ENCODE assay signal across 8 mouse cellular contexts in genomic region chr15:77364026-77364425, GRCm38 (mm10). TPM values are rescaled to one million over a fixed set of nuclear protein-coding genes. Genes with fewer than 3 reads are reported as not detected.
DNase-seq lines count a peak whose midpoint lies in the region; ATAC-seq and TF ChIP-seq lines count a peak whose summit lies in the region.

No protein-coding gene starts in this region.

- H3K27me3 ChIP-seq in hindbrain, embryonic 11.5 days (ENCODE audit: control insufficient read depth, insufficient read depth, low read length) = no peaks in the 10 kb centered on the region
- no peaks in the 10 kb centered on the region for H3K27me3 ChIP-seq in hindbrain, embryonic 16.5 days (replicated peaks; ENCODE audit: control insufficient read depth, insufficient read depth, low read length)
- no peaks in the 10 kb centered on the region for H3K27me3 ChIP-seq in forebrain, embryonic 12.5 days
- H3K27me3 ChIP-seq in limb, embryonic 13.5 days = no peaks in the 10 kb centered on the region

- no peaks in the 10 kb centered on the region for H3K9me3 ChIP-seq in hindbrain, embryonic 11.5 days (ENCODE audit: control insufficient read depth, low read length)
- H3K9me3 ChIP-seq in hindbrain, embryonic 16.5 days (ENCODE audit: control insufficient read depth, low read length) = no peaks in the 10 kb centered on the region
- no peaks in the 10 kb centered on the region for H3K9me3 ChIP-seq in ES-E14 (ENCODE audit: control insufficient read depth, insufficient read depth, low read depth, low read length)
- no peaks in the 10 kb centered on the region for H3K9me3 ChIP-seq in forebrain, embryonic 12.5 days
- no peaks in the 10 kb centered on the region for H3K9me3 ChIP-seq in limb, embryonic 13.5 days

- ATAC-seq in hindbrain, embryonic 11.5 days (ENCODE audit: low FRiP score) = no peak
- ATAC-seq in hindbrain, embryonic 16.5 days = no peak
- ATAC-seq in forebrain, embryonic 12.5 days (ENCODE audit: low FRiP score) = no peak
- ATAC-seq in limb, embryonic 13.5 days (ENCODE audit: low FRiP score, low read depth) = no peak

- DNase-seq in hindbrain, embryonic 11.5 days (ENCODE audit: low spot score) = no peak
- DNase-seq in ES-E14 (ENCODE audit: low read depth, low spot score) = no peak
- no peak for DNase-seq in thymus, postnatal 25 days
- no peak for DNase-seq in liver
- no peak for DNase-seq in retina, embryonic 14.5 days (ENCODE audit: low spot score)

- no peak overlapping the region for H3K4me3 ChIP-seq in hindbrain, embryonic 11.5 days (ENCODE audit: low read depth, low read length)
- H3K4me3 ChIP-seq in hindbrain, embryonic 16.5 days (ENCODE audit: low read length) = no peak overlapping the region
- H3K4me3 ChIP-seq in ES-E14 (ENCODE audit: insufficient read depth in 1 of 2, low read depth in 1 of 2, low read length in 2 of 2, poor library complexity in 1 of 2, severe bottlenecking in 1 of 2) = no peak overlapping the region
- H3K4me3 ChIP-seq in forebrain, embryonic 12.5 days (replicated peaks) = no peak overlapping the region
- H3K4me3 ChIP-seq in limb, embryonic 13.5 days = no peak overlapping the region

- peaks cover 12% of the 10 kb centered on the region for H3K4me1 ChIP-seq in hindbrain, embryonic 11.5 days (replicated peaks; ENCODE audit: control insufficient read depth, insufficient read depth, low read length)
- peaks cover 36% of the 10 kb centered on the region for H3K4me1 ChIP-seq in hindbrain, embryonic 16.5 days (ENCODE audit: control insufficient read depth, insufficient read depth, low read depth, low read length)
- peaks cover 19 to 31% of the 10 kb centered on the region in 2 experiments for H3K4me1 ChIP-seq in ES-E14 (ENCODE audit: control insufficient read depth in 2 of 2, insufficient read depth in 2 of 2, low read length in 2 of 2, poor library complexity in 1 of 2)
- peaks cover 60% of the 10 kb centered on the region for H3K4me1 ChIP-seq in forebrain, embryonic 12.5 days
- H3K4me1 ChIP-seq in limb, embryonic 13.5 days = peaks cover 57% of the 10 kb centered on the region

- H3K9ac ChIP-seq in hindbrain, embryonic 11.5 days (ENCODE audit: low read depth, low read length) = no peak overlapping the region
- no peak overlapping the region for H3K9ac ChIP-seq in hindbrain, embryonic 16.5 days (ENCODE audit: low read depth, low read length)
- H3K9ac ChIP-seq in ES-E14 (ENCODE audit: insufficient read depth, low read depth, low read length, poor library complexity, severe bottlenecking) = peak overlapping the region; percentile 28; the same call in 1 of the 2 replicates
- no peak overlapping the region for H3K9ac ChIP-seq in forebrain, embryonic 12.5 days
- H3K9ac ChIP-seq in limb, embryonic 13.5 days = no peak overlapping the region

- no peaks in the 10 kb centered on the region for H3K36me3 ChIP-seq in hindbrain, embryonic 11.5 days (ENCODE audit: control insufficient read depth, insufficient read depth, low read length)
- H3K36me3 ChIP-seq in hindbrain, embryonic 16.5 days (ENCODE audit: control insufficient read depth, insufficient read depth, low read length) = no peaks in the 10 kb centered on the region
- no peaks in the 10 kb centered on the region for H3K36me3 ChIP-seq in ES-E14 (ENCODE audit: control insufficient read depth, insufficient read depth, low read length, poor library complexity, severe bottlenecking)
- H3K36me3 ChIP-seq in forebrain, embryonic 12.5 days (replicated peaks) = no peaks in the 10 kb centered on the region
- H3K36me3 ChIP-seq in limb, embryonic 13.5 days = no peaks in the 10 kb centered on the region

- WGBS in hindbrain, embryonic 11.5 days = 66% methylated on average over 3 of the region's 3 CpGs
- WGBS in hindbrain, embryonic 16.5 days = 58% methylated on average over 3 of the region's 3 CpGs
- 76% methylated on average over 3 of the region's 3 CpGs for WGBS in forebrain, embryonic 12.5 days
- 72% methylated on average over 3 of the region's 3 CpGs for WGBS in limb, embryonic 13.5 days

- no peak overlapping the region for H3K4me2 ChIP-seq in hindbrain, embryonic 11.5 days (replicated peaks; ENCODE audit: low read depth, low read length)
- no peak overlapping the region for H3K4me2 ChIP-seq in hindbrain, embryonic 16.5 days (ENCODE audit: low read length)
- H3K4me2 ChIP-seq in forebrain, embryonic 12.5 days = no peak overlapping the region
- H3K4me2 ChIP-seq in limb, embryonic 13.5 days (replicated peaks) = no peak overlapping the region

- in situ Hi-C loops in ES-E14 (cut with MboI; ENCODE audit: low sequenced_read_pairs in 2 of 2, unreplicated experiment in 2 of 2) = loop anchor here in 1 of 2 experiments (25.0 kb wide), 1 partner anchor 402 kb away; no protein-coding TSS in a partner anchor

- H3K27ac ChIP-seq in hindbrain, embryonic 11.5 days (ENCODE audit: low read depth, low read length) = peak overlapping the region; percentile 82
- no peak overlapping the region for H3K27ac ChIP-seq in hindbrain, embryonic 16.5 days (ENCODE audit: low read depth, low read length)
- H3K27ac ChIP-seq in ES-E14 (ENCODE audit: insufficient read depth, low read depth, low read length, poor library complexity, severe bottlenecking) = 0 out of 2 replicates have a peak overlapping the region, but pooled peaks have one; percentile 15
- H3K27ac ChIP-seq in forebrain, embryonic 12.5 days = peak overlapping the region; percentile 74
- H3K27ac ChIP-seq in limb, embryonic 13.5 days = peak overlapping the region; percentile 34; the same call in 1 of the 2 replicates

TF ChIP-seq in ES-E14, 5 proteins besides CTCF, POLR2A, EP300 and RAD21:
- TF ChIP-seq ZC3H11A (IDR thresholded peaks at IDR 0.05; ENCODE audit: borderline replicate concordance, low read depth, low read length) (no peak), HCFC1 (IDR thresholded peaks at IDR 0.05; ENCODE audit: borderline replicate concordance, insufficient read depth, low read length) (no peak), MAFK (IDR thresholded peaks at IDR 0.05; ENCODE audit: insufficient read depth, low read depth, low read length) (no peak), CHD2 (IDR thresholded peaks at IDR 0.05; ENCODE audit: low read depth, low read length) (no peak)
TF ChIP-seq in ES-E14: peak in this region for 0.

RNA-seq across cellular contexts. Expression of gene Apol7a, which starts 34.9 kb away (rescaled TPM):
- polyA plus RNA-seq in hindbrain, embryonic 11.5 days (2014; fragmentation: Nextera tagmentation; extraction: Ambion mirVana) = not detected in 2 replicates
- polyA plus RNA-seq in hindbrain, embryonic 16.5 days (2015; fragmentation: Nextera tagmentation; extraction: Ambion mirVana) = not detected in 2 replicates
- total RNA-seq in ES-E14 (2012; rRNA removed) = 0.11 and 0.27 TPM in 2 replicates
- not detected in 2 replicates for polyA plus RNA-seq in forebrain, embryonic 12.5 days (2016; fragmentation: Nextera tagmentation; extraction: Ambion mirVana)
- not detected in 2 replicates for polyA plus RNA-seq in limb, embryonic 13.5 days (2015; fragmentation: Nextera tagmentation; extraction: Ambion mirVana)

RNA-seq across cellular contexts. Expression of gene Apol9a, which starts 46.9 kb away (rescaled TPM):
- polyA plus RNA-seq in hindbrain, embryonic 11.5 days (2014; fragmentation: Nextera tagmentation; extraction: Ambion mirVana) = 0.03 and 0.06 TPM in 2 replicates
- polyA plus RNA-seq in hindbrain, embryonic 16.5 days (2015; fragmentation: Nextera tagmentation; extraction: Ambion mirVana) = 0.24 and 0.46 TPM in 2 replicates
- total RNA-seq in ES-E14 (2012; rRNA removed) = not detected in 2 replicates
- polyA plus RNA-seq in forebrain, embryonic 12.5 days (2016; fragmentation: Nextera tagmentation; extraction: Ambion mirVana) = not detected in 2 replicates
- not detected in 2 replicates for polyA plus RNA-seq in limb, embryonic 13.5 days (2015; fragmentation: Nextera tagmentation; extraction: Ambion mirVana)

RNA-seq across cellular contexts. Expression of gene Rbfox2, which starts 57.2 kb away (rescaled TPM):
- 115 and 142 TPM in 2 replicates for polyA plus RNA-seq in hindbrain, embryonic 11.5 days (2014; fragmentation: Nextera tagmentation; extraction: Ambion mirVana)
- 122 and 140 TPM in 2 replicates for polyA plus RNA-seq in hindbrain, embryonic 16.5 days (2015; fragmentation: Nextera tagmentation; extraction: Ambion mirVana)
- total RNA-seq in ES-E14 (2012; rRNA removed) = 55.3 and 56.4 TPM in 2 replicates
- polyA plus RNA-seq in forebrain, embryonic 12.5 days (2016; fragmentation: Nextera tagmentation; extraction: Ambion mirVana) = 119 and 123 TPM in 2 replicates
- polyA plus RNA-seq in limb, embryonic 13.5 days (2015; fragmentation: Nextera tagmentation; extraction: Ambion mirVana) = 78.4 and 83.1 TPM in 2 replicates
